Mouse (Mus musculus) limb, embryonic 15.5 days (tissue): ENCODE measurements around the gene Myadm. TPM values are rescaled to one million over a fixed set of nuclear protein-coding genes. Genes with fewer than 3 reads are reported as not detected.

Experiments used
- ATAC-seq: fragments of 200-750 bp; cut with Nextera tagmentation; 2 replicates; pipeline ENCODE4 v1.8.0; 2017; ENCODE audit warnings: low read depth, moderate TSS enrichment; ENCODE audit not compliant: insufficient number of reproducible peaks, low FRiP score, low TSS enrichment
- H3K27ac ChIP-seq: fragments of 300-500 bp; sonication (generic); 2 replicates; pipeline ENCODE4 v1.5.1; 2015; ENCODE audit warnings: moderate library complexity, mild to moderate bottlenecking, inconsistent platforms
- H3K27me3 ChIP-seq: fragments of 300-500 bp; sonication (generic); 2 replicates; pipeline ENCODE4 v1.6.1; 2015; ENCODE audit warnings: inconsistent platforms
- H3K36me3 ChIP-seq: fragments of 300-500 bp; sonication (generic); 2 replicates; pipeline ENCODE4 v1.6.1; 2015; ENCODE audit warnings: inconsistent platforms
- H3K4me1 ChIP-seq: fragments of 300-500 bp; sonication (generic); 2 replicates; pipeline ENCODE4 v1.6.1; 2015; ENCODE audit warnings: inconsistent platforms
- H3K4me2 ChIP-seq: fragments of 300-500 bp; sonication (generic); 2 replicates; pipeline ENCODE4 v1.6.1; 2015; ENCODE audit warnings: mild to moderate bottlenecking, inconsistent platforms
- H3K4me3 ChIP-seq: fragments of 300-500 bp; sonication (generic); 2 replicates; pipeline ENCODE4 v1.5.1; 2015; ENCODE audit warnings: mild to moderate bottlenecking, inconsistent platforms
- H3K9ac ChIP-seq: fragments of 300-500 bp; sonication (generic); 2 replicates; pipeline ENCODE4 v1.6.1; 2015; ENCODE audit warnings: inconsistent platforms
- H3K9me3 ChIP-seq: fragments of 300-500 bp; sonication (generic); 2 replicates; pipeline ENCODE4 v1.6.1; 2016; ENCODE audit warnings: inconsistent platforms
- WGBS: fragments of 180-500 bp; shearing (Covaris S2); methylation state at CpG from one replicate; pipeline ENCODE4 v1.1.7; 2015; 5-methylcytosine and 5-hydroxymethylcytosine counted together
- polyA plus RNA-seq: library from polyadenylated mRNA; unstranded; fragments of >200 nt; fragmentation: Nextera tagmentation; extraction: Ambion mirVana; gene quantifications from 2 replicates; pipeline ENCODE4 v1.2.1, GENCODE M21; 2015

Myadm gene
- polyA plus RNA-seq, 1 experiment from 2014 or later = 125 TPM

GRCm38 (mm10) chr7:3303276-3303781, 14.4 kb downstream of the Myadm start:
- H3K9me3 ChIP-seq = no peaks in the 10 kb centered on the region
- peaks cover 18% of the 10 kb centered on the region for H3K36me3 ChIP-seq
- H3K4me3 ChIP-seq = peak overlapping the region; percentile 33
- peaks cover 55% of the 10 kb centered on the region for H3K27me3 ChIP-seq
- under 1% methylated on average over 23 of the region's 29 CpGs for WGBS
- peak overlapping the region; percentile 58 for H3K4me2 ChIP-seq
- peaks cover 38% of the 10 kb centered on the region for H3K4me1 ChIP-seq
- H3K9ac ChIP-seq = no peak overlapping the region
- H3K27ac ChIP-seq = no peak overlapping the region
- ATAC-seq = no peak

- H3K4me2 ChIP-seq = peak overlapping the region; percentile 58
- H3K4me3 ChIP-seq = peak overlapping the region; percentile 33
- H3K36me3 ChIP-seq = peaks cover 13% of the 10 kb centered on the region
- no peaks in the 10 kb centered on the region for H3K9me3 ChIP-seq
- H3K9ac ChIP-seq = no peak overlapping the region
- 3% methylated on average over 12 of the region's 12 CpGs for WGBS
- peaks cover 36% of the 10 kb centered on the region for H3K4me1 ChIP-seq
- H3K27me3 ChIP-seq = peaks cover 58% of the 10 kb centered on the region
- no peak for ATAC-seq
- H3K27ac ChIP-seq = no peak overlapping the region
Measured at GRCm38 (mm10) chr7:3303789-3304188, 14.9 kb downstream of the Myadm start.

GRCm38 (mm10) chr7:3304298-3304697, 15.4 kb downstream of the Myadm start:
- Histone ChIP-seq H3K4me1 (peaks cover 36% of the 10 kb centered on the region), H3K36me3 (peaks cover 11% of the 10 kb centered on the region), H3K4me3 (no peak overlapping the region), H3K4me2 (no peak overlapping the region), H3K27me3 (peaks cover 58% of the 10 kb centered on the region), H3K9ac (no peak overlapping the region), H3K9me3 (no peaks in the 10 kb centered on the region), H3K27ac (no peak overlapping the region)
- ATAC-seq = no peak; the same call in 1 of the 2 replicates
- 5% methylated on average over 10 of the region's 10 CpGs for WGBS

- 65% methylated on average over 3 of the region's 3 CpGs for WGBS
- Histone ChIP-seq H3K9ac (no peak overlapping the region), H3K36me3 (no peaks in the 10 kb centered on the region), H3K4me3 (no peak overlapping the region), H3K27ac (no peak overlapping the region), H3K4me2 (no peak overlapping the region), H3K9me3 (no peaks in the 10 kb centered on the region), H3K27me3 (peaks cover 41% of the 10 kb centered on the region), H3K4me1 (peaks cover 31% of the 10 kb centered on the region)
- ATAC-seq = no peak
Measured at GRCm38 (mm10) chr7:3306400-3306799, 17.5 kb downstream of the Myadm start.

- Histone ChIP-seq H3K27me3 (peaks cover 19% of the 10 kb centered on the region), H3K4me3 (no peak overlapping the region), H3K4me1 (peaks cover 10% of the 10 kb centered on the region), H3K9ac (no peak overlapping the region), H3K9me3 (no peaks in the 10 kb centered on the region), H3K36me3 (no peaks in the 10 kb centered on the region), H3K4me2 (no peak overlapping the region), H3K27ac (no peak overlapping the region)
- ATAC-seq = no peak
- 14% methylated on average over 4 of the region's 4 CpGs for WGBS
Measured at GRCm38 (mm10) chr7:3308646-3309045, 19.8 kb downstream of the Myadm start.

GRCm38 (mm10) chr7:3310233-3310632, 21.4 kb downstream of the Myadm start:
- no peak overlapping the region for H3K27ac ChIP-seq
- H3K4me1 ChIP-seq = no peaks in the 10 kb centered on the region
- H3K27me3 ChIP-seq = peaks cover 6% of the 10 kb centered on the region
- no peaks in the 10 kb centered on the region for H3K36me3 ChIP-seq
- WGBS = 94% methylated on average over 7 of the region's 7 CpGs
- H3K4me2 ChIP-seq = no peak overlapping the region
- ATAC-seq = no peak
- H3K4me3 ChIP-seq = no peak overlapping the region
- no peak overlapping the region for H3K9ac ChIP-seq
- no peaks in the 10 kb centered on the region for H3K9me3 ChIP-seq

- H3K27ac ChIP-seq = no peak overlapping the region
- H3K4me3 ChIP-seq = no peak overlapping the region
- H3K4me2 ChIP-seq = no peak overlapping the region
- H3K9me3 ChIP-seq = no peaks in the 10 kb centered on the region
- WGBS = 80% methylated on average over 8 of the region's 8 CpGs
- H3K9ac ChIP-seq = no peak overlapping the region
- H3K36me3 ChIP-seq = no peaks in the 10 kb centered on the region
- peaks cover 2% of the 10 kb centered on the region; the same call in 1 of the 2 replicates for H3K27me3 ChIP-seq
- H3K4me1 ChIP-seq = no peaks in the 10 kb centered on the region
- no peak for ATAC-seq
Measured at GRCm38 (mm10) chr7:3313571-3313970, 24.7 kb downstream of the Myadm start.

GRCm38 (mm10) chr7:3314121-3314520, 25.2 kb downstream of the Myadm start:
- no peak for ATAC-seq
- 60% methylated on average over 5 of the region's 5 CpGs for WGBS

GRCm38 (mm10) chr7:3317704-3318103, 28.8 kb downstream of the Myadm start:
- Histone ChIP-seq H3K4me3 (no peak overlapping the region), H3K9ac (no peak overlapping the region), H3K36me3 (no peaks in the 10 kb centered on the region), H3K4me1 (no peaks in the 10 kb centered on the region), H3K27me3 (no peaks in the 10 kb centered on the region), H3K27ac (no peak overlapping the region), H3K4me2 (no peak overlapping the region), H3K9me3 (no peaks in the 10 kb centered on the region)
- WGBS = 34% methylated on average over 4 of the region's 4 CpGs
- no peak for ATAC-seq

More at GRCm38 (mm10) chr7:3314121-3314520, 25.2 kb downstream of the Myadm start:
- no peak overlapping the region for H3K27ac ChIP-seq
- no peak overlapping the region for H3K4me2 ChIP-seq
- H3K9me3 ChIP-seq = no peaks in the 10 kb centered on the region
- H3K4me3 ChIP-seq = no peak overlapping the region
- no peak overlapping the region for H3K9ac ChIP-seq
- H3K27me3 ChIP-seq = no peaks in the 10 kb centered on the region
- H3K36me3 ChIP-seq = no peaks in the 10 kb centered on the region
- no peaks in the 10 kb centered on the region for H3K4me1 ChIP-seq

- ATAC-seq = no peak
- no peaks in the 10 kb centered on the region for H3K4me1 ChIP-seq
- no peaks in the 10 kb centered on the region for H3K27me3 ChIP-seq
- H3K27ac ChIP-seq = no peak overlapping the region
- no peak overlapping the region for H3K9ac ChIP-seq
- no peaks in the 10 kb centered on the region for H3K9me3 ChIP-seq
- no peaks in the 10 kb centered on the region for H3K36me3 ChIP-seq
- 40% methylated on average over 3 of the region's 3 CpGs for WGBS
- H3K4me2 ChIP-seq = no peak overlapping the region
- no peak overlapping the region for H3K4me3 ChIP-seq
Measured at GRCm38 (mm10) chr7:3320856-3321255, 32.0 kb downstream of the Myadm start.

- Histone ChIP-seq H3K4me3 (no peak overlapping the region), H3K36me3 (no peaks in the 10 kb centered on the region), H3K27me3 (no peaks in the 10 kb centered on the region), H3K9ac (no peak overlapping the region), H3K4me2 (no peak overlapping the region), H3K27ac (no peak overlapping the region), H3K4me1 (no peaks in the 10 kb centered on the region), H3K9me3 (no peaks in the 10 kb centered on the region)
- ATAC-seq = no peak
- WGBS = 86% methylated on average over 1 of the region's 1 CpGs
Measured at GRCm38 (mm10) chr7:3323826-3324225, 34.9 kb downstream of the Myadm start.

- peaks cover 18% of the 10 kb centered on the region for H3K4me1 ChIP-seq
- H3K36me3 ChIP-seq = no peaks in the 10 kb centered on the region
- H3K9ac ChIP-seq = no peak overlapping the region
- H3K27ac ChIP-seq = no peak overlapping the region
- H3K4me2 ChIP-seq = no peak overlapping the region
- peaks cover 5% of the 10 kb centered on the region; the same call in 1 of the 2 replicates for H3K27me3 ChIP-seq
- H3K4me3 ChIP-seq = no peak overlapping the region
- 67% methylated on average over 4 of the region's 4 CpGs for WGBS
- no peak for ATAC-seq
- no peaks in the 10 kb centered on the region for H3K9me3 ChIP-seq
Measured at GRCm38 (mm10) chr7:3327961-3328360, 39.1 kb downstream of the Myadm start.
